Mouse (Mus musculus): ENCODE data around the gene Ncs1.

Ncs1 gene

DNA sequence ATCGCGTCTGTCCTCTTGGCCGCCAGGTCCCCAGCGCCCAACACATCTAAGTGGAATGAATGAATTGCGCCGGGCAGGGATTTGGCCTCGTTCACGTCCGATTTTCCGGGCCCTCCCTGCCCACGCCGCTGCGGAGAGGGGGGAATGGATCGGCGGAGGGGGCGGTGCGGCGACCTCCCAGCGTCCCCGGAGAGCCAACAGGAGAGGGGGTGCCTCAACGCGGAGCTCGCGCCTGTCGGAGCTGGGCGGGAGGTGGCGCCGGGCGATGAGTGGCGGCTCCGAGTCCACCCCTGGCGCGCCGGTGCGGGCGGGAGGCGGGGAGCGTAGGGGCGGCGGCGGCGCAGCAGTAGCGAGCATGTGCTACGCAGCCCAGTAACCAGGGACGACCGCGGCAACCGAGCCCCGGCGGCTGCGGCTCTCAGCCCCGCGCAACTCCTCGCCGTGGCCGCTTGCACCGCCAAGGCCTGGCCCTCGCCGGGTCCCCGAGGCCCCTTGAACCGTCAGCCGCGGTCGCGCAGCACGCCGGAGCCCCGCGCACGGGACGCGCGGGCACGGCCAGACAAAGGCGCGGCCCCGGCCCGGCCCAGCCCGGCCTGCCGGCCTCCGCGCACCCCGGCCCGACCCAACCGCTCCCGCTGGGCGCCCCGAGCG lies at the start of gene Ncs1:
Gene Ncs1 (plus strand): TSS at position 333 of the 651 bp plus-strand sequence.
- DNase-seq = peak; percentile 96

DNA sequence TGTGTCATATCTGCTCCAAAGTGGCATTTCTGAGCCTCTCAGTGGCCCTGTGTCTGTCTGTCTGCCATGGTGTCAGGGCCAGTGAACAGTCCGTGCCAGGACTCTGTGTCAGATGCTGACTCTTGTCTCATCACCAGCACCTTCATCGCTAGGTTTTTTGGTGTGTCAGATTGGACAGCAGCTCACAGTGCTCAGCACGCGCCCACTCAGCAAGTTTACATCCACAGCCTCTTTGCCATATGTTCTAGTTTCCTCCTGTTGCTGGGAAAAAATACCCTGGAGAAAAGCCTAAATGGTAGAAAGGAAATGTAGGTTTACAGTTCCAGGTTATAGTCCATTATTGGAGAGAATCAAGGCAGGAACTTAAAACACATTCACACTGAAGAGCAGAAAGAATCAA lies 47.0 kb upstream of the Ncs1 start:
- no peak for DNase-seq

DNA sequence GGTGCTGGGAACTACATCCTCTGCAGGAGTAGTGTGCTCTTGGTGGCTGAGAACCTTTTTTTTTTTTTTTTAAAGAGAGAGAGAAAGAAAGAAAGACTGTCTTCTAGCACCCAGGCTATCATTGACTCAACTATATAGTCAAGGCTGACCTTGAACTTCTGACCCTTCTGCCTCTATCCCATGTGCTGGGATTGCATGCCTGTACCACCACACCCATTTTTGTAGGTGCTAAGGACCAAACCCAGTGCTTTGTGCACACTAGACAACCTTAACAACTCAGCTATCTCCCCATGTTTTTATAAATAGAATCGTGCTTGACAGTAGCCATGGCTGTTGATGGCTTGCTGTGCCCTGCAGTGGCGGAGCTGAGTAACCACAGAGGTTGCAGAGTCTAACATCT lies 45.6 kb upstream of the Ncs1 start:
- DNase-seq = no peak

DNA sequence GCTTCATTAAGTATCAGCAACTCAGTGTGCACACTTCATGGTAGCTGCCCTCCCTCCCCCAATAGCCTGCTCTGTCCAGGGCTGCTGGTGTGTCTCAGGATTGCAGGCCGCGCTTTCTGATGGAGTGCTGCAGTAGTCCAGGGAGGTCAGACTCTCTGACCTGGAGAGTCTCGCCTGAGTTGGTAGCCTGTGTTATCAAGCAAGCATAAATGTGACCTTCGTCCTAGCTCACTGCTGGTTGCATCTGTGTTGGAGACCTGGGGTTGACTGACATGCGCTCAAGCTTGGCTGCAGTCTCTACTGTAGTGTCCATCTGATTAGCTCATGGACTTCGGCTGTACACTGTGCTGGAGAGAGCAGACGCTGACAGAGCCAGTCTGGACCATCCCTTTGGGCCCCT lies 43.8 kb upstream of the Ncs1 start:
- DNase-seq = no peak

DNA sequence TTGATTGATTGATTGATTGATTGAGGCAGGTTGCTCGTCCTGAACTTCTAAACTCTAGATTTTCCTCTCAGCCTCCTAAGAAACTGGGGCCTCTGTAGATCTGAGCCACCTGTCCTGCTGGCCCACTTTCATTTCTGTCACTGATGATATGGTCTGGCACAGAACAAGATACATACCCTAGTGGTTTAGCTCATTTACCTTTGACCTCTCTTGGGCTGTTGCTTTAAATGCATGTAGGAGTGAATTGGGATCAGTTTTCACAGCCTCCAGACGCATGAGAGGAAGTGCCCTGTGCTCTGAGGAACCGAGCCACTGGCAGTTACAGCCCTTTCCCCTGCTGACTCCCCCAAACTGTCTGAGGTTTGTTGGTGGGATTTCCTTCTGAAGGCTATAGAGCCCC lies 43.3 kb upstream of the Ncs1 start:
- DNase-seq = no peak

DNA sequence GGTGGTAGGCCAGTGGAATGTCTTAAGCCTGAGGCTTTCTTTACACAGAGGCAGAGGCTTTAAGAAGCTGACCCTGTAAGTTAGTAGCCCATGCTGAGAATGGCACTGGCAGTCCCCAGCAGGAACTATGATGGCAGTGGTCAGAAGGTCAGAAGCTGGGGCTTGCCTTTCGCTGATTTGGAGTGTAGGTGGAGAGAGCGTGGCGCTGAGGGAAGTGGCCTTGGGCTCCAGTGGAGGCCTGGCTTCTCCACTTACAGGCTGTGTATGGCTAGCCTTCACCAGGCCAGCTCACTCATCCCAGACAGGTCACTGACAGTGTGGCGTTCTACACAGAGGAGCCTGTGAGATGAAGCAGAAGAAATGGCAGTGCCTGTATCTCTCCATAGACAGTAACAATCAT lies 42.7 kb upstream of the Ncs1 start:
- no peak for DNase-seq

DNA sequence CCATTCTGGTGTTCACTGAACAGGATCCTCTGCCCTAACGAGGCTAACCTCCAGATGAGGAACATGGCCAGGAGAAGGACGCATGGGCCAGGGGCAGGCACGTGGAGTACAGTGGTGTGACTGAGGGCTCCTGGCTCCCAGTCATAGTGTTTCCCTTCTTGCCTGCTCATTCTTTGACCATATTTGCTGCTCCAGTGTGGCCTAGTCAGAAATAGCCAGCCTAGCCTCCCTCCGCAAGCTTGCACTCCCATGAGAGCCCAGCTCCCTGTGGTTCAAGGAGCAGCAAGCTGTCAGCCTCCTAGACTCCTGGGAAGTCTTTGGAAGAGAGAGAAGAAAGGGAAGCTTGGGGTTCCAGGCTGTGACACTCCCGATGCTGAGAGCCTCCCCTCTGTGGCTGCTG lies 40.9 kb upstream of the Ncs1 start:
- DNase-seq = peak; percentile 94

DNA sequence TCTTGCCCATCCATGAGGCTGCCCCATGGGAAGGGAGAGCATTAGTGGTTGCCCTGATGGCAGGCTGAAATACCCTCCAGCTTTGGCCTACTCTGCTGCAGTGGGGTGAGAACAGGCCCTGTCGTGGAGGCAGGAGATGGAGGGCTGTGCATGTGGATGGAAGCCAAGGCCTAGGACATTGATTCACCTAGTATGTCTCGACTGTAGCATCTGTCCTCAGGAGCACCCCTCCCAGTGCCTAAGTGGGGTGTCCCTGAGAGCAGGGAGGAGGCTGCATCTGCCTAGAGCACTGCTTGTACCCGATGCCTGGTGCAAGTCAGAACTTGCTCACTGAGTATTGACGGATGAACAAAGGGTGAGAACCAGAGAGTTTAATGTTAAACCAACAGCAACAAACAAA lies 39.4 kb upstream of the Ncs1 start:
- no peak for DNase-seq

DNA sequence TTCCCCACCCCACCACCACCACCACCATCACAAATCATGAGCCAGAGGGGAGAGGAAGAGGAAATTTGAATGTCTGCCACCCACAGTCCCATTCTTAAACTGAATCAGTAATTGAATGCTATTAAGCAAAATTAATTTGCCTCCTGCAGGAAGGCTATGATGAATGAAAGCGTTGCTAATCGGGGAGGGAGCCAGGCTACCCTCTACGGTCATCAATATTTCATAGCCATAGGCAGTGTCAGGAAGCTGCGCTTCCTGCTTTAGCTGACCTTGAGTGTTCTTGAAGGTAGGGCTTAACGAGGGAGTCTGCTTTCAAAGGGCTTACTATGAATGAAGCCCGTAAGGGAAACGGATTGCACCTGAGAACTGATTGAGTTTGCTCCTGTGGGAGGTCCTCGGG lies 38.7 kb upstream of the Ncs1 start:
- no peak for DNase-seq

DNA sequence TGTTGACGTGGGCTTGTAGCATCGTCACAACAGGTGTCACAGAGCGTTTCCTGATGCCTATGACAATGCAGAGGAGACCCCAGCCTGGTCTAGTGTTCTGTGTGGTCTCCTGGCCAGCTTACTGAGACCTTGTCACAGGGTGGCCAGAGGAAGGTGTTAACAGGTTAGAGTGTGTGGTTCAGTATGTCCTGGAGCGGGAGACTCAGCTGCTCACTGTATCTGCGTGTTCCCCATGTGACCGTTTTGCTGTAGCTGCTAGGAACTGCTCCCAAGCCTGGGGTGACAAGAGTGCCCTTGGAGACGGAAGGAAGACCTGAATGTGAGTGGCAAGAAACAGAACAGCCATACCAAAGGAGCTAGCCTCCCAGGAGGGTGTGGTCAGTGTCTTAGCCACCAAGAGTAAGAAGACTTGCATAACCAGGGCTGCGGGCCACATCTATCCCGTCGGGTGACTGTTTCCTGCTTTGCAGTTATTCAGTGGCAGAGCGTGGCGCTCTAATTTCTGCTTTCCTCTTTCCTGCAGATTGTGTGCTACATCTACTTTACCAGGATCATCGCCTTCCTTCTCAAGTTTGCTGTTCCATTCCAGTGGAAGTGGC lies 37.0 kb upstream of the Ncs1 start:
- no peak for DNase-seq

DNA sequence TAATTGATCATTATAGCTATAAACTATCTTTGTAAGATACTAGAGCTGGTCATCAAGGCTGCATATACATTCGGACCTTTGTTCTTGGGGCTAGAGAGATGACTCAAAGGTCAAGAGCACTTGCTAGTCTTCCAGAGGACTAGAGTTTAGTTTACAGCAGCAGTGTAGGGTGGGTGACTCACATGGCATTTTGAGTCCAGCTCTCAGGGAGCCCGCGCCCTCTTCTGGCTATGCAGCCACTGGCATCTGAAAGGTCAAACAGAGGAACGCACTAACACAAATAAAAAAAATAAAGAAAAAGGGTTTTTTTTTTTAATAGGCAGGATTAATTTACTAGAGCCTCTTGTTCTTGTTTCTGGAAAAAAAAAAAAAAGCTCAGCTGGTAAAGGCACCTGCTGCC lies 36.1 kb upstream of the Ncs1 start:
- DNase-seq = no peak

DNA sequence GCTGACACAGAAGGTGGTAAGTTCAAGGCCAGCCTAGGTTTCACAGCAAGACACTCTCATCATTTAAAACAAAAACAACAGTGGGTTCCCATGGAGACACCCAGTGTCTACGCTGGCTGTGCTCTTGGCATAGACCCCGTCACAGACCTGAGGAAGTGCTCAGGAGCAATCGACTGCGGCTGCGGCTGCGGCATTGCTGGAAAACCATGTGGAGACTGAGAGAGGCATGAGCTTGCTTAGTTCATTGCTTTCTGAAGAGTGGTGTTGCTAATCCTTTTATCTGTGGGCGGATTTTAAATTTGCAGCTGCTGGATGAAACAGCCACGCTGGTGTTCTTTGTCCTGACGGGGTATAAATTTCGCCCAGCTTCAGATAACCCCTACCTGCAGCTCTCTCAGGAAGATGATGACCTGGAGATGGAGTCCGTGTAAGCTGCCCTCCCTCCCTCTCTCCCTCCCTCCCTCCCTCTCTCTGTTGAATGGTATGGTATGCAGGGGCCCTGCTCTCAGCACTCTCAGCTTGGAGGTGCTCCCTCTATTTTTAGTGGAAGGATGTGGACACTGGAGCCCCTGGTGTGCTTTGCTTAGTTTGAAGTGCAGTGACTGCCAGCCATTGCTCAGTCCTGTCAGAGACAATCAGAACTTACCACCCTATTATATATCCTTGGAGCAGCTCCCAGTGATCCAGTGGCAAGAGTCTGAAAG lies 35.3 kb upstream of the Ncs1 start:
- DNase-seq = no peak

DNA sequence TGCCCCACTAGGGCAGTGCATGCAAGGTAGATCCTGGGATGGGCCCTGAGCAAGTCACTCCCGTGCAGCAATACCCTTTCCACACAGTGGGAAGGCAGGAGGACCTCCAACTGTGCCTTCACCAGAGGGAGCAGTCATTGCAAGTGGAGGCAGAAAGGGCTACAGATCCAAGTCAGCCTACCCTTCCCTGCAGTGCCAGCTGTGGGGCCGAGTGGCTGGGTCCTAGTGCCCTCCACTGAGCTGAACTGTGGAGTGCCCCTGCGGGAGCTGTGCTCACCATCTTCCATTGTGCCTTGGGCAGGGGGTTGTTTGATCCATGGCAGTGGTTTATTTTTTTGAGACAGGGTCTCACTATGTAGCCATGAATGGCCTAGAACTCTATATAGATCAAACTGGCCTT lies 34.4 kb upstream of the Ncs1 start:
- DNase-seq = no peak

DNA sequence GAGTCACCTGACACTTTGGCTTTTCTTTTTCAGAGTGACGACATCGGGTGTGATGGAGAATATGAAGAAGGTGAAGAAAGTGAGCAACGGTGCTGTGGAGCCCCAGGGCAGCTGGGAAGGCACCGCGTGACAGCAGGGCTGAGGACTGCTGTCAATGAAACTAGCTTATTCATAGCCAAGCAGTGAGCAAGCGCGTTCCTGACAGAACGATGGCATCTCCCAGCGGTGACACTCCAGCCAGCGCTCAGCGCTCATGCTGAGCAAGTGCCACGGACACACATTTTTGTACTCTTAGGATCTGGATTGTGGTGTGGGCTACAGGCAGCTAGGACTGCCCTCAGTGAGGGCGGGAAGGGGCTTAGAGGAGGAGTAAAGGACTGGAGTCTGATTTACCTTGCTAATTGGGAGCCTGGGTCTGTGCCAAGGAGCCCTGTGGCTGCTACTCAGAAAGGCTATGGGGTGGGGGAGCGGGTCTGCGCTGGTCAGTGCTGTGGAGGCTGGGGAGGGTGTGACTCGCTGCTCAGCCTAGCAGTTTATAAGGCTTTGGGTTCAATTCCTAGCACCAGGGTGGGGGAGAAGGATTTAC lies 31.3 kb upstream of the Ncs1 start:
- no peak for DNase-seq

DNA sequence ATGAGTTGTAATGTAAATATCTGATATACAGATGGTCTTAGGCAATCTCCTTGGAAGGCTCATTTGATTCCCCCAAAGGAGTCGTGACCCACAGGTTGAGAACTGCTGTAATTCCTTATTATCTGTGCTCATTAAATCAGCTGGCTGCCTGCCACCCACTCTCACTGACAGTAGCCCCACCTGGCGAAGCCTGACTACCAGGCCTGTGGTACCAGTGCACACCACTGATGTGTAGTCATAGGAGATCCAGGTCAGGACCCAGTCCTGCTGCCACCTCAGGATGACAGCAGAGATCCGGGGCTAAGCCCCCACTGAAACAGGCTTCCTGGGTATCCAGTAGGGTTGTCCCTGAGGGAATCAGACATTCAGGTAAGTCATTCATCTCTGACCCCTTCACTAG lies 27.0 kb upstream of the Ncs1 start:
- DNase-seq = peak; percentile 90

DNA sequence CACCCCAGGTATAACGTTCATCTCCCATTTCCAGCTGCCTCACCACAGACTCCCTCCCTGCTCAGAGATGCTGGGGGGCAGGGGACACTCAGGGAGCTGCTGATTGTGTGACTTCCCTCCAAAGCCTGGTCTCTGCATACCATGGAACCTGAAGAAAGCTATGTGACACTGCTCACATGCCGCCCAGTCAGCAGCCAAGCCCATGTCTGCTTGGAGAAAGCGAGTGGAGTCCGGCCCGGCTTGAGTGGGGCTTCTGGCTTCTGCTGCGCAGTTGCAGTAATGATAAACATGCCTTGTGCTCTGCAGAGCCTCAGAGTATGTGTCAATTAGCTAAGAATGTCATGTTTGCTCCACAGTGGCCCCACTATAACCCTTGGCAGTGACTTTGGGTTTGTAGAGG lies 26.2 kb upstream of the Ncs1 start:
- DNase-seq = no peak

DNA sequence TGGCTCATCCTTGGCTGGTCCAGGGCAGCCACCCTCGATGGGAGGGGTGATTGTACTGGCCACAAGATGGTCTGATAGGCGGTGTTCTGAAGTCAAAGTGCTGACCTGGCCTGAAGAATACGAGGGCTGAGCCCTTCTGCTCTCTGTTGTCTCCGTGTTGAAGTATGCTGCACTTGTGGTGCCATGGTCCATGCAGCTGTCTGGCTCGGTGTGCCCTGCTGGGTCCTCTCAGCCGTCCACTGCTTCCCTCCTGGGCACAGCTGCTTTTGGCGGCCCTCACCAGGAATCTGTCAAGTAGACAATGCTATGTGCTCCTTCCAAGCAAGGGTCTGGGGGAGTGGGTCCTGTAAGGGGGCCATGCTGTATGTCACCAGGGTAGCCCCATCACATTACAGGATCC lies 24.8 kb upstream of the Ncs1 start:
- no peak for DNase-seq

DNA sequence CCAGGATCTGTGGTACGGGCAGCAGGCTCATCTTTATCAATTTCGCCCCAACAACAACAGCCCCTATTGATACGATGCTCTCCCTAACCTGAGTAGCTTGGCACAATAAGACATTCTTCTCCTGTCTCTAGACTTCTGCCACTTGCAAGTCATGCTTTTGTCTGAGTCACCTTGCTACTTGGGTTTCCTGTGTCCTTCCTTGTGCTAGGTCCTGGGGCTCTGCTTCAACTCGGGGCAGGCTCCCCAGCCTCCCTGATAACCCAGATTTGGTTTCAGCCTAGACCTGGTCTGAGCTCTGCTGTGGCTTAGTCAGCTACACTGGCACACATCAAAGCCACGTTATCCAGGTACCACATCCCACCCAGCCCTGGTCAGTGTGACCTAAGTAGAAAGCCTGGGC lies 24.0 kb upstream of the Ncs1 start:
- no peak for DNase-seq

DNA sequence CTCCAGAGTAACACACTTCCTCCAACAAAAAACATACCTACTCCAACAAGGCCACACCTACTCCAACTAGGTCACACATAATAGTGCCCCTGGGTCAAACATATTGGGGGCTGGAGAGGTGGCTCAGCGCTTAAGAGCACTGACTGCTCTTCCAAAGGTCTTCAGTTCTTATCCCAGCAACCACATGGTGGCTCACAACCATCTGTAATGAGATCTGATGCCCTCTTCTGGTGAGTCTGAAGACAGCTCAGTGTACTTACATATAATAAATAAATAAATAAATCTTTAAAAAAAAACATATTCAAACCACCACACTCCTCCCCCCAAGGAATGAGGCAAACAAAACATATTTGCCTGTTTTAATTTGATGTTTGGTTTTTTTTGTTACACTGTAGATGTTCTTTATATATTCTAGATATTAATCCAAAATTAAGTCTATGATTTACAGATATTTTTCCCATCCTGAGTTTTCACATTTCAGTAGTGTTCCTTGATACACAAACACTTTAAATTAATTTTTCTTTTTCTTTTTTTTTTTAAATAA lies 16.8 kb upstream of the Ncs1 start:
- DNase-seq = no peak

DNA sequence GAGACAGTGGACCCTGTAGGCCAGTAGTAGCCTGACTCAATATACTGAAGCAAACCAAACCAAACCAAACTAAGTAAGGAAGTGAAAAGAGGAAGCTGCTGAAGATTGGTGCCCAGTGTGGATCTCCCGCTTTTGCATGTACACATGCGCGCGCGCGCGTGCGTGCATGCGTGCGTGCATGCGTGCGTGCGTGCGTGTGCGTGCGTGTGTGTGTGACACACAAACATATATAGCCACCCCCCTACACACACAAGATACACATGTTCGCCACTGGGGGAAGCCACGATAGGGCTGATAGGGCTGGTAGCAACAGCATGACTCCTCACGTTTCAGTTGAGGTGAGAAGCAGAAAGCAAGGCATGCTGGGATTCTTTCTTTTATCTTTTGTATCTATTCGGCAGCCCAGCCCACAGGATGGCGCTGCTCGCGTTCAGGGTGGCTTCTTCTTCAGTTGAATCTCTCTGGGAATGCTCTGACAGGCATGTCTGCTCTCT lies 6.4 kb upstream of the Ncs1 start:
- no peak for DNase-seq

DNA sequence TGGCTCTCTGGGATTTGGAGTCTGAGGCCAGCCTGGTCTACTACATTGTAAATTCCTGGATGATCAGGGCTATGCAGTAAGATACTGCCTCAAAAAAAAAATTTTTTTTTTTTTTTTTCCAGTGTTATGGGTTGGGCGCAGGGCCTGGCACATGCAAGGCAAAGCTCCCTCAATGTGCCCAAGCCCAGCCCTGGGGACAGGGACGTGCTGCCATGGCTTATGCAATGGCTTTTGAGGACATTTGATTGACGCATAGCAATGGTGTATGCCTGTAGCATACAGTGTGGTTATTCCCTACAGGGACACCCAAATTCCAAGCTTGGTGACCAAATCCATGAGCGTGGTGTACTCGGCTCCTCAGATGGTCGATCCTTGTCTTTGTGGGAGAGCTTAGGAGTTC lies 5.8 kb upstream of the Ncs1 start:
- no peak for DNase-seq

DNA sequence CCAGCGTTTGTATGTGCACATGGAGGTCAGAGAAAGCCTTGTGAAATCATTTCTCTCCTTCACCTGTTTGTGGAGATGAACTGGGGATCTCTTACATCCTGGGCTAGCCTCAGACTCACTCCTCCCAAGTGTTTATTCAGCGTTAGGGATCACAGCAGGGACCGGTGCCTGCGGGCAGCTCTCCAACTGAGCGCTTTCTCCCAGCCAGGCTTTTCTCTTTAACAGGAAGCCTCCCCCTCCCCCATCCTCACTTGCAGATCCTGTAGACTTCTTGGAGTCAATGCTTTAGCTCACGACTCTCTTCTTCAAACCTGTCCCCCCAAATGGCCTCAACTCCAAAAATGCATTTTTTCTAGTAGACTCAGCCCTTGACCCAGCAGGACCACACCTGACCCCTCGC lies 4.0 kb upstream of the Ncs1 start:
- no peak for DNase-seq

DNA sequence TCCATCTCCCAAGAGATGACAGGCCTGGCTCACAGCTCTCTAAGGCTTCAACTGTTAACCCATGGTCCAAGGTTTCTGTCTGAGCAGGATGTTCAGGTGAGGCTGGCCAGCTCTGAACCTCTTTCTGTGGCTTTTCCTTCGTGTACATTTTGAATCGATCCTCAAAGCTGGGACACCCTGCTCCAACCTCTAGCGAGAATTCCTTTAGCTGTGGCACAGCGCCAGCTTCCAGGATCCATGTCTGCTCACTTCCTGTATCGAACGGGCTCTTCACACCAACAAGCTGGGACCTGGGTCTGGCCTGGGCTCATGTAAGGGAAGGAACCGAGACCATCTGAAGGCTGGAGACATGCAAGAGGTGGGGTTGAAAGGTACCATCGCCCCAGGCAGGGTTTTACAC lies 1.4 kb upstream of the Ncs1 start:
- no peak for DNase-seq

DNA sequence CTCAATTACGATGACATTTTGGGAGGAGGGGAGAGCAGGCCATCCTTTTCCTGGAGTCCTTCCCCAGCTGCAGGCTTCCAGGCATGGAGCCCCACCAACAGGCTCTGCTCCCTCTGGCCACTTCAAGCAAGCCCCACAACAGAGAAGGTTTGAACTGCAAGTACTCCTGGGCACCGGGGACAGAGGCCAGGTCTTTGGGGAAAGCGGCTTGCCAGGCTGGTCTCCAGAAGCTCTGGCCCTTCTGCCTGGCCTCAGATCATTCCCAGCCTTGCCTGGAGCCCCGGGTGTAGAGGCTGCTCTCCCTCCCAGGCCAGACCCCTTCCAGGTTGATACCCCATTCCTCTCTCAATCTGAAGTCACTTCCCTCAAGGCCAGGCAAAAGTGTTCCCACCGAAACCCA lies 572 bp upstream of the Ncs1 start:
- DNase-seq = no peak

Measured in heart, adult 11 months (tissue).